Mouse (Mus musculus): ENCODE results near the gene Knop1. TPM values are rescaled to one million over a fixed set of nuclear protein-coding genes. Genes with fewer than 3 reads are reported as not detected.

The Knop1 gene
- 10 to 100 TPM; 24.4 to 25.1 TPM for total RNA-seq (2021)
- long read RNA-seq, full-length matches to known transcripts, result 23 of 29 reads
- long read RNA-seq, partial matches to known transcripts, result 3 of 29 reads
- long read RNA-seq, other reads (novel, unspliced or antisense), result 3 of 29 reads

- no peak for DNase-seq (ENCODE audit: low spot score in 2 of 2)
Measured at GRCm38 (mm10) chr7:118855877-118856304, at the start of gene Knop1. Knop1 (minus strand) TSS chr7:118856254.

DNA sequence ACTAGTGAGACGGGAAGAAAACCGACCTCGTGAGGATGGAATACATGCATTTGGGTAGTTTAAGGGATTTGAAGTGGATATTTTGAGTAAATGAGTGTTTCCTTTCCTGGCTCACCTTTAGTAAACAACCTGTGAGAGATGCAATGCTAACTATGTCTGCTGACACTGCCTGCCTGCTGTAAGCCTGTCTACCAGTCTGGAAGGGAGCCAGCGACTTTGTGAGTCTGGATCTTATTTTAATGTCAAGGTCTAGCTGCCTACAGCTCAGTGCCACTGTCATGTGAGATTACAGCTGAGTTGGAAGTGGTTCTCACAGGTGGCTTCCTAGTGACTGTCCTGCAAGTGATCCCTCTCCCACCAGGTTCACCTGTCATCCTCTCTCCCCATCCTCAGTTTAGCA lies 48.5 kb upstream of the Knop1 start:
- no peak for DNase-seq (ENCODE audit: low spot score in 2 of 2)

GRCm38 (mm10) chr7:118903879-118904278 lies 47.8 kb upstream of the Knop1 start:
- DNase-seq (ENCODE audit: low spot score in 2 of 2), result no peak

- DNase-seq (ENCODE audit: low spot score in 2 of 2), result no peak
Measured at GRCm38 (mm10) chr7:118902944-118903343, 46.9 kb upstream of the Knop1 start.

DNA sequence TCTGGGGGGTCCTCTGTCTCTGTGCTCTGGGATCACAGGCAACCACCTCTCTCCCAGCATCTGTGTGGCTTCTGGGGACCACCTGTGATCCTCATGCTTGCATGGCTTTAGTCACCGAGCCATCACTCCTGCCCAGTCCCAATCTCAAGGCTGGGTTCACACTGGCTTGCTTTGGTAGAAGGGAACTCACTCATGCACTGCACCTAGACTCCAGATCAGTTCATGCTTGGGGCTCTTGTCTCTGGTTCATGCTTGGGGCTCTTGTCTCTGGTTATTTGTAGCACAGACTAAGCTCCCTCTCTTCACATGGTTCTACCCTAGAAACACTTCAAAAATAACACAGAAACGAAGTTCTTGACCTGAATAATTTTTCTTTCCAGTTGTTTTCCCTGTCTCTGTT lies 44.0 kb upstream of the Knop1 start:
- no peak for DNase-seq (ENCODE audit: low spot score in 2 of 2)

DNA sequence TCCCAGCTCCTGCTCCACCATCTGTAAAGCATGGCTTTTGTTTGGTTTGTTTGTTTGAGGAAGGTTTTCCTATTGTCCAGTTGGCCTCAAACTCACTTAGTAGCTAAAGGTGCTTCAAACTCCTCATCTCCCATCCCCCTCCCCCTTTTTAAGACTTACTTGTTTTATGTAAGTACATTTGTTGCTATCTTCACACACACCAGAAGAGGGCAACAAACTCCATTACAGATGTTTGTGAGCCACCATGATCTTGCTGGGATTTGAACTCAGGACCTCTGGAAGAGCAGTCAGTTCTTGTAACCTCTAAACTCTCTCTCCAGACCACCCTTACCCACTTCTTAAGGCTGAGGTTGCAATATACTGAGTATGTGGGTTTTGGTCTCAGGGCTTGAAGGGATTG lies 42.0 kb upstream of the Knop1 start:
- DNase-seq (ENCODE audit: low spot score in 2 of 2), result no peak

DNA sequence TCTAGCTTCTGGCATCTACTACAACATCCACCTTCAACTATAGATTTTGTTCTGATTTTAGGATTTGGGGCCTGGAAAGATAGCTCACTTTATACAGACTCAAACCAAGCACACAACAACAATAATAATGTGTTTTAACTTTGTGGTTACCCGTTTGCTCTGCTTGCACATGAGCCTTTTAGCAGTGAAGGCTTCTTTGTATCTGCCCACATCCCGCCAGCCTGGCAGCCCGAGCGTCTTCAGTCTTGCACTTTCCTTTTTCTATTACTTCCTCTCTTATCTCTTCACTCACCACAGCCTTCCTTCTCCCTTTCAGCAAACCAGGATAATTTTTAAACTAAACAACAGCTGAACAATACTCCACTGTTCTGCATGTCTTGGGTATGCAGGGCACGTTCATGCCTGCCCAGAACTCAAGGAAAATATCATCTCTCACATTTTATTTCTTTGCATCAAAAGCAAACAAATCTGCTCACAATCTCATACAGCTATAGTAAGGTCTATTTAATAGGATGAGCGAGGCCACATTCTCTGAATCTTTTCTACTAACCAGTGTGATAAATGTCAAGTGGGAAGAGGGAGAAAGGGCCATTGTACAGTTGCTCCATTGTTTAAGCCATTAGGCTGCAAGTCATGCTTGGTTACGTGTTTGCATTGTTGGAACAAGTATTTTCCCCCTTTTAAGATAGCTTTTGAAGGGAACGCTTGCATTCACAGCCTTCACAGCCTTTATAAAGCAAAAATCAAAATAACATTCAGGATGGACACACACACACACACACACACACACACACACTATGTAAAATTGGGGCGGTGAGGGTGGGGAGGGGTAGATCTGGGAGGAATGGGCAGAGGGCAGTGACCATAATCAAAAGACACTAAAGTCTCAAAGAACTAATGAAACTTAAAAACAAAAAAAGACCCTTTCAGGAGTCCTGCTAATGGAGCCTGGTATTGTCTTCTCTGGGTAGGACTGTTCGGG lies 39.7 kb upstream of the Knop1 start:
- DNase-seq (ENCODE audit: low spot score in 2 of 2), result no peak

DNA sequence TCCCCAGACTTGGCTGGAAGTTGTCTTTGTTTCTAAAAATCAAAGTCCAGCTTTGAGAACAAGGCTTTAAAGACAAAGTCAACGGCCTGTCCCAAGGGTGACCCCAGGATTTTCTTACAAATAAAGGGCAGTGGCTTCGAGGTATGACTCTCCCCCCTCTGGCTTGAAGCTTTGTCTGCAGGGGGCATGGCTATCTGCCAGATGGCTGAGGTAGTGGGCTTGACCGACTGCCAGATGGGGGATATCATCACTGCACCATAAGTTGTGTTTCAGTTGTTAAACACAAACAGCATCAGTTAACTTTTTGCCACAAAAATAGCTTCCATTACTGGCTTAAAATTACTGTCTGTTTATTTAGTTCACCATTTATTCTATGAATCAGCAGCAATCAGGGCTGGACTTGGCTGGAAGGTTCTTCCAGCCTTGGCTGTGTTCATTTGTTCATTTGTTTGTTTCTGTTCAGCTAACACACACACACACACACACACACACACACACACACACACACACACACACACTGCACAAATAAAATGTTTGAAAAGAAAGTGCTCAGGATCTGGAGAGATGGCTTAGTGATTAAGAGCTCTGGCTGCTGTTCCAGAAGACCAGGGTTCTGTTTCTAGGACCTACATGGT lies 33.1 kb upstream of the Knop1 start:
- no peak for DNase-seq (ENCODE audit: low spot score in 2 of 2)

GRCm38 (mm10) chr7:118887303-118888055 lies 31.4 kb upstream of the Knop1 start:
- no peak for DNase-seq (ENCODE audit: low spot score in 2 of 2)

GRCm38 (mm10) chr7:118884969-118885368 lies 28.9 kb upstream of the Knop1 start:
- no peak for DNase-seq (ENCODE audit: low spot score in 2 of 2)

DNA sequence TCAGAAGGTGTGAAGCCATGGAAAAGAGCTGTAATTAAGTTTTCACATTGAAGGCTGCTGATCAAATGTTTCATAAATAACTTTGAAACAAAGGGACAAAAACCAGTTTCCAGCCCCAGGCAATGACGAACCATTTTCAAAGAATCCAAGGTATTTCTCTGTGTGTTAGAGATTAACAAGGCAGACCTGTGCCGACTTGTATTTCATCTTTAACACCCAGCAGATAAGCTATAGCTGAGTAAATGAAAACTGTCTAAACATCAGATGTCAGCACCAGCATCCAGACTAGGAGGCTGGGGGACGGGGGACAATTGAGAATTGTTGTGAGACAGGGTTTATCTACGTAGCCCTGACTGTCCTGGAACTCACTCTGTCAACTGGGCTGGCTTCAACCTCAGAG lies 27.9 kb upstream of the Knop1 start:
- no peak for DNase-seq (ENCODE audit: low spot score in 2 of 2)

DNA sequence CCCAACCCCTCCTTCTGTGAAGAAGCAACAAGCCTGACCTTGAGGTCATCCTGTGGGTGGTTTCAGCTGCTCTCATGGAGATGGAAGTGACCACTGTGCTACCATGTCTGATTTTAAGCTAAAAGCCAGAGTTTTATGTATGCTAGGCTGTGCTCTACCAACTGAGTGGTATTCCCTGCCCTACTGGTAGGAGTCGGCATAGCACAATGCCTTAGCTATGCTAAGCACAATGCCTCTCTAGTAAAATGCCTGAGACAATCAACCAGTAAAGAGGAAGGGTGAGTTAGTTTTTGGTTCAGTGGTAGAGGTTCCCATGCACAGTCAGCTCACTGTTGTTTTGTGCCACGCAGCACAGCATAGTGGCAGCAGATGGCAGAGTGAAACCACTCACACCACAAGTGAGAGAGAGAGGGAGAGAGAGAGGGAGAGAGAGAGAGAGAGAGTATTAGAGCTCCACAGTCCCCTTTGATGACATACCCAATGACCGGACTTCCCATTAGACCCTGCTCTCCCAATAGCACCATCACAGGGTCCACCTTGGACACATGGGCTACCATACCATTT lies 23.5 kb upstream of the Knop1 start:
- DNase-seq (ENCODE audit: low spot score in 2 of 2), result no peak

DNA sequence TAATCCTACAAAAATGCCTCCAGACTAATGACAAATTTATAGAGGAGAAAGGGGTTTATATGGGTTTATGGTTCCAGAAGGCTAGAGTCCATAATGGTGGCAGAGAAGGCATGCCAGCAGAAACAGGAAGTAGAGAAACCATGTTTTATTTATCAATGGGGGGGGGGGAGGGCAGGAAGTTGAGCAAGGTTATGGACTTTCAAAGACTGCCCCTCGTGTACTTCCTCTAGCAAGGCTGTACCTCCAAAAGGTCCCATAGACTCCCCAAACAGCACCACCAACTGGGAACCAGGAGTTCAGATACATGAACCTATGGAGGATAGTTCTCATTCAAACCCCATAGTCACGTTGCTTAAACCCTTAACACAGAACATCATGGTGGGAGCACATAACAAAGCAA lies 9.3 kb upstream of the Knop1 start:
- DNase-seq (ENCODE audit: low spot score in 2 of 2), result no peak

DNA sequence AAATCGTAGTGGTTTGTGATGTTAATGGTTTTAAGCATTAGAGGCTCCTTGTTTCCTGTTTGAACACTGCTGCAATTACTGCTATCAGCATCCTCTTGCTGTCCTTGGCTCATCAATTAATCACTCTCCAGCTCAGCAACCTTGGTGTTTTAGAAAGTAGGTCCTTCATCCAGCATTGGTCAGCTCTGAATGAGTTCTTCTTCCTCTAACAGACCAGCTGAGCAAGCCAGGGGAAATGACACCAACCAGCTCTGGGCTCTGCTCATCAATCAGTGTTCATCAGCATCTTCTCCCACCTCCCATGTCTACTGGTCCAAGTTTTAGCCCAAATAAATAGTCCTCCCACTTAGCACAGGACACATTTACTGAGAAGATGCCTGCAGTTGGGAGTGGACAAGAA lies 2.6 kb upstream of the Knop1 start:
- DNase-seq (ENCODE audit: low spot score in 2 of 2), result no peak

DNA sequence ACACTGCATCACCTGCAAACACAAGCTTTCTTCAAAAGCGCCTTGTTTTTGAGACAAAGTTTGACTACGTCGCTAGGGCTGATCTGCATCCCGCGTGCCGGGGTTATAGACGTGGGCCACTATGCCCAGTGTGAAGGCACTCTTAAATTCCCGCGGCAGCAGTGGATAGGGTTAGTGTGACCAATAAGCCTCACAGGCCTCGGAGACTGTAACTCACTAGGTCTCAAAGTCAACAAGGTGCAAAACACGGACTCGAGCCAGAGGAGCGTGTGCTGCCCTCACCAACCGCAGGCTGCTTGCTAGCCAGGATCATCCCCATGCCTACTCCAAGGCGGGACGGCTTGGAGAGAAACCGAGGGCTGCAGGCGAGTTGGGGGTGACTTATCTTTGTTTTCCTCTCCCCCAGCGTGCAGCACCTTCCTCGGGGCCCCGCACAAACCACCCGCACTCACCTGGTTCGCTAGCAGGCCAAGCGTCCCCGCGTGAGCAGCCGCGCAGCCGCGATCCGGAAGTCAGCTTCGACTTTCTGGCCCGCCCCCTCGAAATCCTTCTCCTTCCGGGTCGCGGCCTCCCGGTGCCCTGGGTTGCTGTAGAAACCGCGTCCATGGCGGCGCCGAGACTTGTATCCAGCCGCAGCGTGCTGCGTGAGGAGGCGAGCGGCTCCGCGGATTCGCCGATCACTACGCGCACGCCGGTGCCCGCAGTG lies 730 bp downstream of the Knop1 start, which contains the start of gene Iqck:
Gene Iqck, plus strand, starts transcription at position 582 of the 706 bp plus-strand sequence.
- DNase-seq (ENCODE audit: low spot score in 2 of 2), result peak; percentile 90 to 94

DNA sequence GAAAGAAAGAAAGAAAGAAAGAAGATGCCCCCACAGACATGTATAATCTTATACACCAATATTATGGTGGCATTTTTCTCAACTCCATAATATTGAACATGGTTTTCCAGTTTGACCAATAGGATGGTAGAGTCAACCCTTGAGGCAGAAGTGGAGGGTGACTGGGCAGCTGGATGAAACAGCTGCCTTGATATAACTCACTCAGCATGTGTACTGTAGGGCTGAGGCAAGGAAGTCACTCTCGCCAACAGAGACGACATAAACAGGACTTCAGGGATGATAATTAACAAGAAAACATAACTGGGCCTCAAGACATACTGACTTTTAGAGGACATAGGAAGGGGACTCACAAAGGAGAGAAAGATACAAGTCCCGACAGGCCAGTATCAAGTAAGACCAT lies 1.4 kb downstream of the Knop1 start:
- no peak for DNase-seq (ENCODE audit: low spot score in 2 of 2)

DNA sequence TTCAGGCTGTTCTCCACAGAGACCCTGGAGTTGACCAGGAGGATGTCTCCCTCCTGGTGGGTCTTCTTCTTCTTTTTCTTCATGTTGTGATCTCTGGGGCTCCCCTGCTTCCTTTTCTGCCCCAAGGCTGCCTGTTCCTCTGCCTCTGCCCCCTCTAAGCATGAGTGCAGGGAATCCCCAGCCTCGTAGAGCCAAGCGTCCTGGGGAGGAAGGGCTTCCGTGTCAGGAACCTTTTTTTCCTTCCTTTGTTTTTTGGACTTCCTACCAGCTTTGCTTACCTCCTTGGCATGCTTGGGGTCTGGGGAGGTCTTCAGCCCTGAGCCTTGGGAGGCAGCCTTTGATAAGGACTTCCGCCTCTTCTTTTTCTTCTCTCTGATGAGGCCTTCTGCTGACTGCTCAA lies 3.4 kb downstream of the Knop1 start:
- DNase-seq (ENCODE audit: low spot score in 2 of 2), result no peak

DNA sequence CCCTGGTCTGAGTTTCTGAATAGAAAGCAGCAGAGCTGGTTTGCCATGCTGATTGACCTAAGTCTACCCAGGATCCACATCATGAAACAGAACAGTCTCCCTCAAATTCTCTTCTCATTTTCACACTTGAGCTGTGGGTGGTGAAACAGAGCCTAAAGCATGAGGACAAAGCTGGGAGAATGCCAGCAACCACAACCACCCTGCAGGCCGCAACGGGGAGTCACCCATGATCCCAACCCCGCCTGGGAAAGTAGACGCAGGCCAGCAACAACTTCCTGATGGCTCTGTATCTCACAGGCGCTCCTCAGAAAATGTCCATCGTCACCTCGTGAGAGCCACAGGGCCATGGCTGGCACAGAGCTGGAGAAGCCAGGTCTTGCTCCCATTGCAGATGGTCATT lies 4.5 kb downstream of the Knop1 start:
- no peak for DNase-seq (ENCODE audit: low spot score in 2 of 2)

- peak in 1 of 2 experiments; percentile 50 for DNase-seq (ENCODE audit: low spot score in 2 of 2)
Measured at GRCm38 (mm10) chr7:118850676-118851290, 5.3 kb downstream of the Knop1 start.
